Mouse (Mus musculus) intestine, postnatal 0 days (tissue): ENCODE results near the gene Ugt1a6b. TPM values are rescaled to one million over a fixed set of nuclear protein-coding genes. Genes with fewer than 3 reads are reported as not detected.

ENCODE experiments used
- ATAC-seq: fragments of 200-750 bp; cut with Nextera tagmentation; 2 replicates; pipeline ENCODE4 v1.8.0; 2017; ENCODE audit warnings: mild to moderate bottlenecking, moderate TSS enrichment, moderate library complexity
- H3K27ac ChIP-seq: fragments of 300-500 bp; sonication (generic); 2 replicates; pipeline ENCODE4 v1.5.1; 2014; ENCODE audit warnings: mild to moderate bottlenecking, low read depth, low read length, moderate library complexity
- H3K27me3 ChIP-seq: fragments of 300-500 bp; sonication (generic); replicated peaks from 2 replicates; pipeline ENCODE4 v1.6.1; 2014; ENCODE audit warnings: low read length, mixed read lengths; ENCODE audit not compliant: control insufficient read depth, insufficient read depth
- H3K36me3 ChIP-seq: fragments of 300-500 bp; sonication (generic); 2 replicates; pipeline ENCODE4 v1.6.1; 2014; ENCODE audit warnings: mild to moderate bottlenecking, moderate library complexity; ENCODE audit not compliant: control insufficient read depth, insufficient read depth
- H3K4me1 ChIP-seq: fragments of 300-500 bp; sonication (generic); replicated peaks from 2 replicates; pipeline ENCODE4 v1.6.1; 2014; ENCODE audit warnings: antibody characterized with exemption, low read length, mixed read lengths; ENCODE audit not compliant: control insufficient read depth, insufficient read depth
- H3K4me2 ChIP-seq: fragments of 300-500 bp; sonication (generic); replicated peaks from 2 replicates; pipeline ENCODE4 v1.6.1; 2014; ENCODE audit warnings: low read depth, mild to moderate bottlenecking, moderate library complexity
- H3K4me3 ChIP-seq: fragments of 300-500 bp; sonication (generic); 2 replicates; pipeline ENCODE4 v1.5.1; 2014; ENCODE audit warnings: low read depth, low read length
- H3K9ac ChIP-seq: fragments of 300-500 bp; sonication (generic); 2 replicates; pipeline ENCODE4 v1.6.1; 2014; ENCODE audit warnings: mild to moderate bottlenecking, low read depth, low read length
- H3K9me3 ChIP-seq: fragments of 300-500 bp; sonication (generic); 2 replicates; pipeline ENCODE4 v1.6.1; 2016; ENCODE audit warnings: mixed run types; ENCODE audit not compliant: control insufficient read depth
- CTCF ChIP-seq: sonication (generic); IDR thresholded peaks from 2 replicates; pipeline ENCODE4 v1.5.1; 2016; ENCODE audit warnings: low read depth, mild to moderate bottlenecking, control low read depth, antibody characterized with exemption, moderate library complexity
- WGBS: fragments of 180-500 bp; shearing (Covaris S2); extraction: QIAGEN DNeasy Blood & Tissue Kit; methylation state at CpG from one replicate; pipeline ENCODE4 v1.1.7; 2014; 5-methylcytosine and 5-hydroxymethylcytosine counted together
- polyA plus RNA-seq: library from polyadenylated mRNA; unstranded; fragments of >200 nt; fragmentation: Nextera tagmentation; extraction: Ambion mirVana; gene quantifications from 2 replicates; pipeline ENCODE4 v1.2.1, GENCODE M21; 2015

Gene Ugt1a6b
- polyA plus RNA-seq, 1 experiment from 2014 or later: 0.35 TPM

- Histone ChIP-seq H3K36me3 (no peaks in the 10 kb centered on the region), H3K4me3 (no peak overlapping the region), H3K9ac (no peak overlapping the region), H3K4me1 (no peaks in the 10 kb centered on the region), H3K9me3 (peaks cover 57% of the 10 kb centered on the region), H3K4me2 (no peak overlapping the region), H3K27ac (no peak overlapping the region), H3K27me3 (no peaks in the 10 kb centered on the region)
- no peak for TF ChIP-seq CTCF
- no peak for ATAC-seq
- WGBS: 61% methylated on average over 4 of the region's 4 CpGs
These were observed 131.2 kb downstream of the Ugt1a6b start for GRCm38 (mm10) chr1:88234248-88234610.

GRCm38 (mm10) chr1:88234646-88235045 lies 131.6 kb downstream of the Ugt1a6b start:
- no peaks in the 10 kb centered on the region for H3K27me3 ChIP-seq
- no peak for ATAC-seq
- H3K9ac ChIP-seq: no peak overlapping the region
- 42% methylated on average over 5 of the region's 5 CpGs for WGBS
- no peak overlapping the region for H3K4me2 ChIP-seq
- peaks cover 54% of the 10 kb centered on the region for H3K9me3 ChIP-seq
- H3K4me1 ChIP-seq: no peaks in the 10 kb centered on the region
- H3K36me3 ChIP-seq: no peaks in the 10 kb centered on the region
- no peak overlapping the region for H3K4me3 ChIP-seq
- no peak for TF ChIP-seq CTCF
- no peak overlapping the region for H3K27ac ChIP-seq

- no peak for TF ChIP-seq CTCF
- peaks cover 50% of the 10 kb centered on the region for H3K9me3 ChIP-seq
- H3K27ac ChIP-seq: no peak overlapping the region
- no peaks in the 10 kb centered on the region for H3K27me3 ChIP-seq
- H3K4me1 ChIP-seq: no peaks in the 10 kb centered on the region
- H3K9ac ChIP-seq: no peak overlapping the region
- no peak for ATAC-seq
- no peaks in the 10 kb centered on the region for H3K36me3 ChIP-seq
- H3K4me3 ChIP-seq: no peak overlapping the region
- H3K4me2 ChIP-seq: no peak overlapping the region
- 64% methylated on average over 11 of the region's 11 CpGs for WGBS
These were observed 132.2 kb downstream of the Ugt1a6b start for GRCm38 (mm10) chr1:88235046-88235893.

GRCm38 (mm10) chr1:88235894-88236415 lies 132.9 kb downstream of the Ugt1a6b start:
- no peak for TF ChIP-seq CTCF
- no peak overlapping the region for H3K27ac ChIP-seq
- H3K9me3 ChIP-seq: peaks cover 52% of the 10 kb centered on the region
- H3K4me3 ChIP-seq: no peak overlapping the region
- H3K4me2 ChIP-seq: no peak overlapping the region
- WGBS: 60% methylated on average over 4 of the region's 4 CpGs
- H3K9ac ChIP-seq: no peak overlapping the region
- ATAC-seq: no peak
- no peaks in the 10 kb centered on the region for H3K36me3 ChIP-seq
- no peaks in the 10 kb centered on the region for H3K4me1 ChIP-seq
- H3K27me3 ChIP-seq: no peaks in the 10 kb centered on the region

GRCm38 (mm10) chr1:88237311-88237710 lies 134.3 kb downstream of the Ugt1a6b start:
- no peaks in the 10 kb centered on the region for H3K4me1 ChIP-seq
- WGBS: 75% methylated on average over 5 of the region's 5 CpGs
- peak; percentile 8 for ATAC-seq
- TF ChIP-seq CTCF: no peak
- no peak overlapping the region for H3K4me3 ChIP-seq
- no peak overlapping the region for H3K4me2 ChIP-seq
- peaks cover 41% of the 10 kb centered on the region for H3K9me3 ChIP-seq
- H3K36me3 ChIP-seq: no peaks in the 10 kb centered on the region
- no peaks in the 10 kb centered on the region for H3K27me3 ChIP-seq
- no peak overlapping the region for H3K9ac ChIP-seq
- no peak overlapping the region for H3K27ac ChIP-seq

GRCm38 (mm10) chr1:88238771-88239170 lies 135.7 kb downstream of the Ugt1a6b start:
- Histone ChIP-seq H3K4me1 (no peaks in the 10 kb centered on the region), H3K9me3 (peaks cover 41% of the 10 kb centered on the region), H3K27ac (no peak overlapping the region), H3K9ac (no peak overlapping the region), H3K36me3 (no peaks in the 10 kb centered on the region), H3K27me3 (no peaks in the 10 kb centered on the region), H3K4me3 (no peak overlapping the region), H3K4me2 (no peak overlapping the region)
- no peak for ATAC-seq
- WGBS: 77% methylated on average over 6 of the region's 6 CpGs
- no peak for TF ChIP-seq CTCF
